Mouse (Mus musculus): ENCODE measurements around the gene B3galt1. TPM values are rescaled to one million over a fixed set of nuclear protein-coding genes. Genes with fewer than 3 reads are reported as not detected.

B3galt1 gene
- polyA plus RNA-seq, 1 experiment from 2014 or later, result 8.9 TPM

- Histone ChIP-seq H3K9me3 (ENCODE audit: control insufficient read depth, low read length) (no peaks in the 10 kb centered on the region), H3K4me3 (ENCODE audit: control insufficient read depth in 1 of 2, insufficient read depth in 1 of 2, low read depth in 1 of 2, low read length in 2 of 2) (no peak overlapping the region), H3K4me1 (ENCODE audit: control insufficient read depth in 2 of 2, insufficient read depth in 2 of 2, low read length in 2 of 2) (no peaks in the 10 kb centered on the region), H3K36me3 (ENCODE audit: control insufficient read depth, insufficient read depth, low read length) (no peaks in the 10 kb centered on the region), H3K4me2 (ENCODE audit: low read length) (no peak overlapping the region), H3K27ac (replicated peaks in 1 of 2; ENCODE audit: control insufficient read depth in 1 of 2, insufficient read depth in 1 of 2, low read depth in 2 of 2, low read length in 2 of 2) (no peak overlapping the region), H3K9ac (ENCODE audit: low read length) (no peak overlapping the region), H3K27me3 (ENCODE audit: control insufficient read depth, insufficient read depth, low read length) (no peaks in the 10 kb centered on the region)
- ATAC-seq (ENCODE audit: insufficient number of reproducible peaks, insufficient read depth, low FRiP score, low read depth), result no peak
- WGBS, result 80% methylated on average over 5 of the region's 5 CpGs
These were observed 256.7 kb downstream of the B3galt1 start for GRCm38 (mm10) chr2:67822360-67822759.

DNA sequence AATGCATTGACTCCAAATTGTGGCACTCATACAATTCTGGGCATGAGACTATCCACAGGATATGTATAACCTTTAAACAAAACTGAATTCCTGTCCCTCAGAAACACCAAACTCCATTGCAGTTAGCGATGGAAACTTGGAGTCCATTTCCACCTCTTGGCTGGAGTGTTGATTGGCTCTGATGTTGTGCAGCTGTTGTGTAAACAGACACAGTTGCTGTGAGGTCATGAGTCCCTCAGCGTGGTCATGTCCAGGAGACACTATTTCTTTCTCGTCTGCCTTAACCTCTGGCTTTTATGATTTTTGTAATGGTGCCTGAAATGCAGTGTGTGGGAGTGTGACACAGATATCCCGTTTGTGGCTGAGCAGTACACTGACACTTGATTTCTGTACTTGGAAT is 262.0 kb downstream of the B3galt1 start:
- Histone ChIP-seq H3K27ac (replicated peaks in 1 of 2; ENCODE audit: control insufficient read depth in 1 of 2, insufficient read depth in 1 of 2, low read depth in 2 of 2, low read length in 2 of 2) (no peak overlapping the region), H3K36me3 (ENCODE audit: control insufficient read depth, insufficient read depth, low read length) (no peaks in the 10 kb centered on the region), H3K27me3 (ENCODE audit: control insufficient read depth, insufficient read depth, low read length) (no peaks in the 10 kb centered on the region), H3K9ac (ENCODE audit: low read length) (no peak overlapping the region), H3K4me2 (ENCODE audit: low read length) (no peak overlapping the region), H3K4me1 (ENCODE audit: control insufficient read depth in 2 of 2, insufficient read depth in 2 of 2, low read length in 2 of 2) (no peaks in the 10 kb centered on the region), H3K4me3 (ENCODE audit: control insufficient read depth in 1 of 2, insufficient read depth in 1 of 2, low read depth in 1 of 2, low read length in 2 of 2) (no peak overlapping the region), H3K9me3 (ENCODE audit: control insufficient read depth, low read length) (no peaks in the 10 kb centered on the region)
- 61% methylated on average over 4 of the region's 4 CpGs for WGBS
- no peak for ATAC-seq (ENCODE audit: insufficient number of reproducible peaks, insufficient read depth, low FRiP score, low read depth)

GRCm38 (mm10) chr2:67829055-67829915 is 263.6 kb downstream of the B3galt1 start:
- H3K4me1 ChIP-seq (ENCODE audit: control insufficient read depth in 2 of 2, insufficient read depth in 2 of 2, low read length in 2 of 2), result no peaks in the 10 kb centered on the region
- ATAC-seq (ENCODE audit: insufficient number of reproducible peaks, insufficient read depth, low FRiP score, low read depth), result no peak
- H3K9me3 ChIP-seq (ENCODE audit: control insufficient read depth, low read length), result no peaks in the 10 kb centered on the region
- H3K27ac ChIP-seq (replicated peaks in 1 of 2; ENCODE audit: control insufficient read depth in 1 of 2, insufficient read depth in 1 of 2, low read depth in 2 of 2, low read length in 2 of 2), result no peak overlapping the region
- no peaks in the 10 kb centered on the region for H3K36me3 ChIP-seq (ENCODE audit: control insufficient read depth, insufficient read depth, low read length)
- 58% methylated on average over 5 of the region's 5 CpGs for WGBS
- H3K4me3 ChIP-seq (ENCODE audit: control insufficient read depth in 1 of 2, insufficient read depth in 1 of 2, low read depth in 1 of 2, low read length in 2 of 2), result no peak overlapping the region
- H3K27me3 ChIP-seq (ENCODE audit: control insufficient read depth, insufficient read depth, low read length), result no peaks in the 10 kb centered on the region
- no peak overlapping the region for H3K4me2 ChIP-seq (ENCODE audit: low read length)
- no peak overlapping the region for H3K9ac ChIP-seq (ENCODE audit: low read length)

DNA sequence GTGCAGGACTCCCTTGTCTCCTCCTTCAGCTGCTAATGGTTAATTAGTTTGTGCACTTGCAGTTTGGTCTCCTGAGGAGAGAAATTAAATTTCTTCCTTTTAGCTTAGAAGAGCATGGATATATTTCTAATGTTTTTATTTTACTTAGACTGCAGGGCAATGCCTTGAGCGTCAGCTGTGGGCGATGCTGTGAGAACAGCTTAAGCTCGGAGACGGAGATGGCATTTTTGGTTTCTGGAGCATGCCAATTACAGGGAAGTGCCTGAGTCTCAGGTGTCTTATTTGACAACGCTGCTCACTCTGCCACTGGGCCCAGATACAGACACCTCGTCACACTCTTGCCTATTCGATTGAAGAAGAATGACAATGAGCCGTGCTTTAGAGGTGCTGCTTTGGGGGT is 282.1 kb downstream of the B3galt1 start:
- Histone ChIP-seq H3K9me3 (ENCODE audit: control insufficient read depth, low read length) (no peaks in the 10 kb centered on the region), H3K27me3 (ENCODE audit: control insufficient read depth, insufficient read depth, low read length) (no peaks in the 10 kb centered on the region), H3K4me2 (ENCODE audit: low read length) (no peak overlapping the region), H3K4me3 (ENCODE audit: control insufficient read depth in 1 of 2, insufficient read depth in 1 of 2, low read depth in 1 of 2, low read length in 2 of 2) (no peak overlapping the region), H3K27ac (replicated peaks in 1 of 2; ENCODE audit: control insufficient read depth in 1 of 2, insufficient read depth in 1 of 2, low read depth in 2 of 2, low read length in 2 of 2) (no peak overlapping the region), H3K4me1 (ENCODE audit: control insufficient read depth in 2 of 2, insufficient read depth in 2 of 2, low read length in 2 of 2) (no peaks in the 10 kb centered on the region), H3K36me3 (ENCODE audit: control insufficient read depth, insufficient read depth, low read length) (no peaks in the 10 kb centered on the region), H3K9ac (ENCODE audit: low read length) (no peak overlapping the region)
- no peak for ATAC-seq (ENCODE audit: insufficient number of reproducible peaks, insufficient read depth, low FRiP score, low read depth)
- 84% methylated on average over 8 of the region's 8 CpGs for WGBS

- H3K27ac ChIP-seq (replicated peaks in 1 of 2; ENCODE audit: control insufficient read depth in 1 of 2, insufficient read depth in 1 of 2, low read depth in 2 of 2, low read length in 2 of 2), result no peak overlapping the region
- no peak overlapping the region for H3K4me2 ChIP-seq (ENCODE audit: low read length)
- no peaks in the 10 kb centered on the region for H3K27me3 ChIP-seq (ENCODE audit: control insufficient read depth, insufficient read depth, low read length)
- WGBS, result 87% methylated on average over 3 of the region's 3 CpGs
- no peak for ATAC-seq (ENCODE audit: insufficient number of reproducible peaks, insufficient read depth, low FRiP score, low read depth)
- no peak overlapping the region for H3K9ac ChIP-seq (ENCODE audit: low read length)
- no peaks in the 10 kb centered on the region for H3K36me3 ChIP-seq (ENCODE audit: control insufficient read depth, insufficient read depth, low read length)
- no peaks in the 10 kb centered on the region for H3K4me1 ChIP-seq (ENCODE audit: control insufficient read depth in 2 of 2, insufficient read depth in 2 of 2, low read length in 2 of 2)
- no peaks in the 10 kb centered on the region for H3K9me3 ChIP-seq (ENCODE audit: control insufficient read depth, low read length)
- H3K4me3 ChIP-seq (ENCODE audit: control insufficient read depth in 1 of 2, insufficient read depth in 1 of 2, low read depth in 1 of 2, low read length in 2 of 2), result no peak overlapping the region
These were observed 285.1 kb downstream of the B3galt1 start for GRCm38 (mm10) chr2:67850725-67851124.

DNA sequence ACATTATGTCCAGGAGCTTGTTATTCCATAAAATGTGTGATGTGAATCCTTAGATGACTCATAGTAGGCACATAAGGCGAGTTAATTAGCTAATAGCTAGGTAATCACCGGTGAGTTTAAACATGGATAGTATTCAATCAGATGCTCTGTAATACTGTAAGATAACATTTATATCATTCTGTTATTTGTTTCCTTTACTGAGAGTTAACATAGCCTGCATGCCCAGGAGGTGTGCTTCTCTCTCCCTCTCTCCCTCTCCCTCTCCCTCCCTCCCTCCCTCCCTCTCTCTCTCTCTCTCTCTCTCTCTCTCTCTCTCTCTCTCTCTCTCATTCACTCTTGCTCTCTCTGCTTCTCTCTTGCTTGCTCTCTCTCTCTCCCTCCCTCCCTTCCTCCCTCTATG is 292.7 kb downstream of the B3galt1 start:
- Histone ChIP-seq H3K27me3 (ENCODE audit: control insufficient read depth, insufficient read depth, low read length) (no peaks in the 10 kb centered on the region), H3K9me3 (ENCODE audit: control insufficient read depth, low read length) (no peaks in the 10 kb centered on the region), H3K4me1 (ENCODE audit: control insufficient read depth in 2 of 2, insufficient read depth in 2 of 2, low read length in 2 of 2) (no peaks in the 10 kb centered on the region), H3K27ac (replicated peaks in 1 of 2; ENCODE audit: control insufficient read depth in 1 of 2, insufficient read depth in 1 of 2, low read depth in 2 of 2, low read length in 2 of 2) (no peak overlapping the region), H3K4me2 (ENCODE audit: low read length) (no peak overlapping the region), H3K36me3 (ENCODE audit: control insufficient read depth, insufficient read depth, low read length) (no peaks in the 10 kb centered on the region), H3K9ac (ENCODE audit: low read length) (no peak overlapping the region), H3K4me3 (ENCODE audit: control insufficient read depth in 1 of 2, insufficient read depth in 1 of 2, low read depth in 1 of 2, low read length in 2 of 2) (no peak overlapping the region)
- no peak for ATAC-seq (ENCODE audit: insufficient number of reproducible peaks, insufficient read depth, low FRiP score, low read depth)
- 75% methylated on average over 2 of the region's 2 CpGs for WGBS

DNA sequence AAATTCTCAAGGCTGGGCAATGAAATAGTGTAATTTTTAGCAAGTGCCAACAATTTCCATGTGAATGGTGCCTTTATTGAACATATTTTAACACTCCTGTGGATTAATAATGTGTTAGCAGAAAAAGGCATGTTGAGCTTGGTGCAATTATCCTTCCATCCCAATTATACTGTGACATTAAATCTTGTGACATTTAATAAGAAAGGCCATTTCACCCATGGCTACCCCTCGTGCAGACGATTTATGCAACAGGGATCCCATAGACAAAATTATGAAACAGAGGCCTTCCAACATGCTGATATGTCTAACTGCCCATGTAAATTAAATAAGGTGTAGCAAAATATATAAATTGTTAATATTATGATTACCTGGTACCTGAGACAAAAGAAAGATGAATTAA is 293.3 kb downstream of the B3galt1 start:
- no peaks in the 10 kb centered on the region for H3K9me3 ChIP-seq (ENCODE audit: control insufficient read depth, low read length)
- no peak for ATAC-seq (ENCODE audit: insufficient number of reproducible peaks, insufficient read depth, low FRiP score, low read depth)
- no peaks in the 10 kb centered on the region for H3K4me1 ChIP-seq (ENCODE audit: control insufficient read depth in 2 of 2, insufficient read depth in 2 of 2, low read length in 2 of 2)
- 89% methylated on average over 2 of the region's 2 CpGs for WGBS
- H3K36me3 ChIP-seq (ENCODE audit: control insufficient read depth, insufficient read depth, low read length), result no peaks in the 10 kb centered on the region
- no peak overlapping the region for H3K4me3 ChIP-seq (ENCODE audit: control insufficient read depth in 1 of 2, insufficient read depth in 1 of 2, low read depth in 1 of 2, low read length in 2 of 2)
- H3K9ac ChIP-seq (ENCODE audit: low read length), result no peak overlapping the region
- no peaks in the 10 kb centered on the region for H3K27me3 ChIP-seq (ENCODE audit: control insufficient read depth, insufficient read depth, low read length)
- no peak overlapping the region for H3K4me2 ChIP-seq (ENCODE audit: low read length)
- H3K27ac ChIP-seq (replicated peaks in 1 of 2; ENCODE audit: control insufficient read depth in 1 of 2, insufficient read depth in 1 of 2, low read depth in 2 of 2, low read length in 2 of 2), result no peak overlapping the region

GRCm38 (mm10) chr2:67873368-67873767 is 307.7 kb downstream of the B3galt1 start:
- Histone ChIP-seq H3K27me3 (ENCODE audit: control insufficient read depth, insufficient read depth, low read length) (no peaks in the 10 kb centered on the region), H3K4me2 (ENCODE audit: low read length) (no peak overlapping the region), H3K9ac (ENCODE audit: low read length) (no peak overlapping the region), H3K9me3 (ENCODE audit: control insufficient read depth, low read length) (no peaks in the 10 kb centered on the region), H3K36me3 (ENCODE audit: control insufficient read depth, insufficient read depth, low read length) (no peaks in the 10 kb centered on the region), H3K4me1 (ENCODE audit: control insufficient read depth in 2 of 2, insufficient read depth in 2 of 2, low read length in 2 of 2) (no peaks in the 10 kb centered on the region), H3K27ac (replicated peaks in 1 of 2; ENCODE audit: control insufficient read depth in 1 of 2, insufficient read depth in 1 of 2, low read depth in 2 of 2, low read length in 2 of 2) (no peak overlapping the region), H3K4me3 (ENCODE audit: control insufficient read depth in 1 of 2, insufficient read depth in 1 of 2, low read depth in 1 of 2, low read length in 2 of 2) (no peak overlapping the region)
- WGBS, result 73% methylated on average over 3 of the region's 3 CpGs
- ATAC-seq (ENCODE audit: insufficient number of reproducible peaks, insufficient read depth, low FRiP score, low read depth), result no peak

Measured in heart, embryonic 14.5 days (tissue).